Mouse (Mus musculus) right cerebral cortex, postnatal 10 days (tissue): ENCODE results near the gene Fam181b.
A peak's percentile ranks its signal among the peaks of the same experiment; 100 is the strongest.

Source experiments
- DNase-seq, 2 experiments: peaks; one replicate each; pipeline ENCODE4 v3.0.0; 2021; ENCODE audit warnings: low spot score in 2 of 2

Gene Fam181b

DNA sequence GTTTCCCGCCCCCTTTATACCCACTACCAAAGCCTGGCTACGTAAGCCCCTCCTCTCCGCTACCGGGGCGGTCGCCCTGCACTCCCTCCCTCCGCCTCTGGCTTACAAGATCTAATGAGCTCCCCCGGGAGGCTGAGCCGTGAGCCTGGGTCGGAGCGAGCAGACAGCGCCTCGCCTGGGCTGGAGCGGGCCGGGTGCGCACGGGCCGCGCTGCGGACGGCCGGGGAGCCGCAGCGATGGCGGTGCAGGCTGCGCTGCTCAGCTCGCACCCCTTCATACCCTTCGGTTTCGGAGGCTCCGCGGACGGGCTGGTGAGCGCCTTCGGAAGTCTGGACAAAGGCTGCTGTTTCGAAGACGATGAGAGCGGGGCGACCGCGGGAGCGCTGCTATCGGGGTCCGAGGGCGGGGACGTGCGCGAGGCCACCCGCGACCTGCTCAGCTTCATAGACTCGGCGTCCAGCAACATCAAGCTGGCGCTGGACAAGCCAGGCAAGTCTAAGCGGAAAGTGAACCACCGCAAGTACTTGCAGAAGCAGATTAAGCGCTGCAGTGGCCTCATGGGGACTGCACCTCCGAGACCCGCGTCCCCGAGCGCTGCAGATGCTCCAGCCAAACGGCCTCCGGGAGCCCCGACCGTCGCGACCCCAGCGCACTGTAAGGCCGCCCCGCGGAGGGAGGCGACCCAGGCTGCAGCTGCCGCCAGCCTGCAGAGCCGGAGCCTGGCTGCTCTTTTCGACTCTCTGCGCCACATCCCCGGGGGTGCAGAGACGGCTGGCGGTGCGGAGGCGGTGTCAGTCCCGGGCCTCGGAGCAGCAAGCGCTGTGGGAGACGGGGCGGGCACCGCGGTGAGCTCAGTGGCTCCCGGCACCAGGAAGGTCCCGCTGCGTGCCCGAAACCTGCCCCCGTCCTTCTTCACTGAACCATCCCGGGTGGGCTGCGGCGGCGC lies at the start of gene Fam181b:
Gene Fam181b (plus strand): TSS at position 81 of the 946 bp plus-strand sequence.
- peak; percentile 90 to 91 for DNase-seq

DNA sequence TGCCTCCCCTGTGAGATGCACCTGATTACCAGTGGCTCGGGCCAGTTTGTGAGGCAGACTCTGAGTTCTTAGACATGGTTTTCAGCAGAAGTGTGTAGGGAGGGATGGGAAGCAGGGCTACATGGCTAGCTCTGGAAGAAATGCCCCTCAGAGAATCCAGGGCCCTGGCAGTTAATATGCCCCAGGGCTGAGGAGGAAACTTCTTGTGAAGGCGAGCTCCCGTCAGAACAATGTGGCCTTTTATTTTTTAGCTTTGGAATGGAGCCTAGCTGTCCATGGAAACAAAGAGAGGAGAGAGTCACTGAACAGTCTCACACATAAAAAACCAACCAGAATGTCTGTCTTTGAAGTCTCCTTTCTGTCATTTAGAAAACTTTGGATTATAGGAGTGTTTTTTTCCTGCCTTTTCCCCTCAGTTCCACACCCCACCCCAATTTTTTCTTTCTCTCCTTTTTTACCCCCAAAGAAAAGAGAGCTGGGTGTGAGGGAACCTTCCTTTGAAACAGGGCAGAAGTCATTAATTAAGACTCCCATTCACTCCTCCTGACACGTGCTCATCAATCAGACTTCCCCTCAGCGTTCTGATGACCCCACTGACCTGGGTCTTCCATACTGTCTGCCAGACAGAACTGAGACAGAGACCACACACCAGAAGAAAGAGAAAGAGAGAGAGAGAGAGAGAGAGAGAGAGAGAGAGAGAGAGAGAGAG lies 41.7 kb upstream of the Fam181b start:
- DNase-seq = peak; percentile 36 to 41

DNA sequence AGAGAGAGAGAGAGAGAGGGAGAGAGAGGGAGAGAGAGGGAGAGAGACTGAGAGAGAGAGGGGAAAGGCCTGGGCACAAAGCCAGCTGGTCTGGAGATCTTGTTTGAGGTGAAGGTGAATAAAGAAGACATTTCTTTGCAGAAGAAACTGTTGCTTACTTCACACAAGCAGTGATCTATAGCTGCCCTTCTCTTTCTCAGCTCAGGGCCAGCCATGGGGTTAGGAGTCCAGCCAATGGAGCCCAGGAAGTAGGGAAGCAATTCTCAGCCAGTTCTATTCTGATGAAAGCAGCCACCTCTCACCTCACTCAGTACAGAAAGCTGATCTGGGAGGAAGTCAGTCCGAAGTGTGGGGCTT lies 41.2 kb upstream of the Fam181b start:
- peak; percentile 26 to 29 for DNase-seq

DNA sequence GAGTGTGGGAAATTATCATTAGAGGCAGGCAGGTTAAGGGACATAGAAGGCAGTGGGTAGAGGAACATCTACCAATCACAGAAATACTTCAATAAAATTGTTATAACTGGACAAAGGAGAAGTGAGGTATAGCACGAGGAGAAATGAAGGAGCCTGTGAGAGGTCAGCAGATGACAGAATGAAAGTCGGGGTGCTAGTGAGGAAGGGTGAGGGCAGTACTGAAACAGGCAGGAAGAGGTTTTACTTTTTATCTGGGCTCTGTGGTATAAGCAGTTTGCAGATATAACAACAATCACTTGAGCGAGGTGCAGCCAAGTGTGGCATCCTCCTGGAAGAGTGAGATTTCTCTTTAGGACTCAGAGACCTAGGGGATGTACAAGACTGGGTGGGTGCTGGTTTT lies 40.1 kb upstream of the Fam181b start:
- no peak for DNase-seq

DNA sequence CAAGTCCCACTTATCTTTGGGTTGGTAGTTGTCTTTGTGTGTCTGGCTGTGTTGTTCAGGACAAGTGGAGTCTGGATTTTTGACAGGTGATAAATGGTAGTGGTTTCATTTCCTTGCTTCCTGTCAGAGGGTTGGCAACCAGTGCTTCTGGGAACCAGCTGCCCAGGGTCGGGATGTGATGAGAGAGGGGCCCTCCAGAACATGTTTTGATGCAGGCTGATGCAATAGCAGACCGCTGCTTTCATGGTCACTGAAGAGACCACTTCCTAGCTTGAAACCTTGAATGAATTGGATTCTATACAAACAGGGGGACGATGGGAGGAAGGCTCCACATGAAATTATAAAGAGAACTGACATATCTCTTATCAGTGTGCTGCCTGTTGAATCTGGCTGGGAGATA lies 35.3 kb upstream of the Fam181b start:
- DNase-seq = no peak

DNA sequence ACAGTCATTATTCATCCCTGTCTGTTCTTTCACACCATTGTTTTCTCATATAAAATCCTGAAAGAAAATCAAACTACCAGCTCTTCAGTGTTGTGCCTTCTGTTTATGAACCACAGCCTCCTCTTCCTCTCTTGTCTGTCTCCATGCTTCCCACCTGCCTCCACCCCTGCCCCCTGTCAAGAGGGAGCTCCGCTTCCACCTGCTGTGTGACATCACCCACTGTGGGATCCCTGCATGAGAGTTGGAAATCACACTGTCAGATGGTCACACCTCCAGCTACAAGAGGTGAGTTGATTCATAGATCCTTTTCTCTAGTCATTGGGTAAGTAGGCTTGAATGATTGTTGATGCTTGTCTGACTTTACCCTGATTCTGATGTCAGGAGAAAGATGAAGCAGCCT lies 34.9 kb upstream of the Fam181b start:
- no peak for DNase-seq

DNA sequence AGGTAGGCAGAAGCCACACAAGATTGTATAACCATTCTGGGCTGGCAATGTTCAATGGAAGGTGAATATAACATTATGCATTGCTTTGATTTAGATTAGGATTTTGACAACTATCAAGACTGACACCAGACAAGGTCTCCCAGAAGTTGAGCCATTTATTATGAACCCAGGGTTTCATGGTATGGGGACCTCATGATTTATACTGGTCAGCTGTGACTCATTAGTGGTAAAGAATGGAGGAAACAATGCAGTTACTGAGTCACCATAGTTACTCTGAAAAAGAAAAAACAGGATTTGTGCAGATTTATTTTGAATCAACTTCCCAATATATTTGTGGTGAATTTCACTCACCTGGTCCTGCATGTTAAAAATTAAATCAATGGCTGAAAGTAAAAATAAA lies 18.8 kb upstream of the Fam181b start:
- no peak for DNase-seq

DNA sequence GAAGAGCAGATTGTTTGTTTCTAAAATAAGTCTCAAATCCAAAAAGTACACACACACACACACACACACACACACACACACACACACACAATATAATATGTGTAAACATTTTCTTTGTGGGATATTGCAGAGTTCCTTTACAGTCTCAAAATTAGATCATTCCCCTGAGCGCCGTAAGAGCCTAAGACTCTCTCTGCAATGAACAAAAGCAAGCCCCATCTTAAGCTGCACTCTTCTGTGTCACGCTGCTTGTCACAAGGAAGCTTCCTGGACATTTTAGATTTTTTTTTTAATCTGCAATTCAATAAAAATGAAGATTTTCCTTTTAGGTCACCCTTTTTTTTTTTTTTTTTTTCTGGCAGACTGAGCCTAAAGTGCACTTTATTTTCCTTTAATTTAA lies 17.9 kb upstream of the Fam181b start:
- no peak for DNase-seq

DNA sequence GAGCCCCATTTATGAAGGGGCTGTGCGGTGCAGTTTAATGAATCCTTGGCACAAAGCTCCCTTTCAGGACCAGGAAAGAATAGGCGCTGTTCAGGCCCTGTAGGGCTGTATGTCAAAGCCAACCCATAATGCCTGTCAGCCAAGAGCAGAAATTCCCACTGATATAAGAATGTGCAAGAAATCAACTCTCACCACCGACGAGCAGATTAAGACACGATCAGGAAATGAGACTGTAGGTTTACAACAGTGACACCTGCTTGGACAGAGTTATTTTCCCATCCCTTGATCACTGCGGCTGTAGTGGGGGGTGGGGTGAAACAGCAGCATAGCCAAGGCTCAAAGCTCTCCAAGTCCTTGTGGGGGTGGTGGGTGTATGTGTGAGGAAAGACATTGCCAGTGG lies 17.5 kb upstream of the Fam181b start:
- peak; percentile 53 to 56 for DNase-seq

DNA sequence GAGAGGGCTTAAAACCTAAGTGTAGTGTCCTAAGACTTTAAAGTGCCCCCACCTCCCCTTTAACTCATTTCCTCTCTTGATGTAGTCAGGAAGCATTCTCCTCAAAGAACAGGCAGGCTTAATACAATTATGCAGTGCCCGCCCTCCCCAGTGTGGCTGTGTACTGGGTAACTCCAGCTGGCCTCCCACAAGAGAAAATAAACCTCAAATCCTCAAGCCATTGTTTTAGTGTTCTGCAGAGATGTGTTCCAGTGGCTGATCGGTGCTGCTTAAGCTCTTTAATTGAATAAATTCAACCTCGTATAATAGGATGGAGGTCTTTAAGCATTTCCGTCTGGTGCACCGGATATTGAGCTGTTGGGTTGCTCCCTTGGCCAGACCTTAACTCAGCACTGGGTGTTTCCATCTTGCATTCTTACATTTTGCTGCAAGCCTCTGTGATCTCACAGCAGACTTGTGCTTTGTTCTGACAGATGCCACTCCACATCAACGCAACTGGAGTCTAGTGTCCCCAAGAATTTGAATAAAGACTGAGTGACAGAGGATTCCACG lies 12.1 kb upstream of the Fam181b start:
- no peak for DNase-seq

DNA sequence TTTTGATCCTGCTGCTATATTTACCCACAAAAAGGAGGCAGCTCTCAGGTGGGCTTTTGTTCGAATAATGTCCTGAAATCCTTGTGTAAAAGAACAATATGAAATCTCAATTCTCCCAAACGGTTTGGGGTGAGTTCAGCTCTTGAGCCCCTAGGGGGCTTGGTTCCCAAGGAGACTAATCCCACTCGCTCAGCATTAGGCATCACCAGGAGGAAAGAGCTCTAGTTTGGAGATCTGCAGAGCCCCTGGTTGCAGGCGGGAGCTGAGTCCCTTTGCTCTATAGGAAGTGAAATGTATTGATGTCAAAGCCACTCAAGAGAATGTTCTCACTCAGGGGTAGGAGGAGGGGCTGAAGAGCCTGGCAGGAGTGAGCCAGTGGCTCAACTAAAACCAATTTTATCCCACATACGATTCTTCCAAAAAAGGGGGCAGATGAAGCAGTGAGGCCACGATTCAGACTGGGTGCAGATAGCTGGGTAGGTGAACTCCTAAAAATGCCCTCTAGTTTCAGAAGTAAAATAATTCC lies 3.2 kb upstream of the Fam181b start:
- DNase-seq = no peak

DNA sequence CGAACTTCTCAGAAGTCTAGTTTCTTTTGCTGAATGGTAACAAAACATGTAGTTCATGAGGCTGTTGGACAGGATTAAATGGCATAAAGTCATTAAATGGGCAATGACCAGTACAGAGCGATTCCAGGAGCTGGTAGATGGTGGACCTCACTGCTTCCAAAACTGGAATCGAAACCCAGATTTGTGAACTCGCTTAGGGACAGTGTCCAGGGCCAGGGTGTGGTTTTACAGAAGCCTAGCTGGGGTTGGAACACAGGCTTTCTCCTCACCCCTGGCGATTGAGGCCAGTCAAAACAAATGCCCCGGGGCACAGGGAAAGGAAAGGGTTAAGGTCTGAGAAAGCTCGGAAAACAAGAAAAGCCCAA lies 263 bp upstream of the Fam181b start:
- no peak for DNase-seq

DNA sequence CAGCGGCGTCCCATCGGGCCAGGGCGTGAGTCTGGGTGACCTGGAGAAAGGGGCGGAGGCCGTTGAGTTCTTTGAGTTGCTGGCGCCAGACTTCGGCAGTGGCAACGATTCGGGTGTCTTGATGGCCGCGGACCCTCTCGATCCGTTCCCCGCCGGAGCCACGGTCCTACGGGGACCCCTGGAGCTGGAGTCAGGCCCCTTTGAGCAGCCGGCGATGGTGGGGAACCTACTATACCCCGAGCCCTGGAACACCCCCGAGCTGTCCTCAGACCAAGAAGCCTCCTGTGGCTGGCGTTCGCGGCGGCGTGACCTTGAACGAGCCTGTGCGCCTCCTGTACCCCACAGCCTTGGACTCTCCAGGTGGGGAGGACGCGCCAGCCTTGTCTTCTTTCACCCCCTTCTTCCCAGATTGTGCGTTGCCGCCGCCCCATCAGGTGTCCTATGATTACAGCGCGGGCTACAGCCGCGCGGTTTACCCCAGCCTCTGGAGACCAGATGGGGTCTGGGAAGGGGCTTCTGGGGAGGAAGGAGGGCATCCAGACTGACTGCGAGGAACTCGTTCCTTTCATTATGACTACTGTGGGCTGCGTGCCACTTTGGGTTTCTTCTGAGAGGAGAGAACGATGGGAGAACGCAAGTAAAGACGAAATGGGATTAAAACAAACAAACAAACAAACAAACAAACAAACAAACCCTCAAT lies 1.2 kb downstream of the Fam181b start:
- peak in 1 of 2 experiments; percentile 34 for DNase-seq

DNA sequence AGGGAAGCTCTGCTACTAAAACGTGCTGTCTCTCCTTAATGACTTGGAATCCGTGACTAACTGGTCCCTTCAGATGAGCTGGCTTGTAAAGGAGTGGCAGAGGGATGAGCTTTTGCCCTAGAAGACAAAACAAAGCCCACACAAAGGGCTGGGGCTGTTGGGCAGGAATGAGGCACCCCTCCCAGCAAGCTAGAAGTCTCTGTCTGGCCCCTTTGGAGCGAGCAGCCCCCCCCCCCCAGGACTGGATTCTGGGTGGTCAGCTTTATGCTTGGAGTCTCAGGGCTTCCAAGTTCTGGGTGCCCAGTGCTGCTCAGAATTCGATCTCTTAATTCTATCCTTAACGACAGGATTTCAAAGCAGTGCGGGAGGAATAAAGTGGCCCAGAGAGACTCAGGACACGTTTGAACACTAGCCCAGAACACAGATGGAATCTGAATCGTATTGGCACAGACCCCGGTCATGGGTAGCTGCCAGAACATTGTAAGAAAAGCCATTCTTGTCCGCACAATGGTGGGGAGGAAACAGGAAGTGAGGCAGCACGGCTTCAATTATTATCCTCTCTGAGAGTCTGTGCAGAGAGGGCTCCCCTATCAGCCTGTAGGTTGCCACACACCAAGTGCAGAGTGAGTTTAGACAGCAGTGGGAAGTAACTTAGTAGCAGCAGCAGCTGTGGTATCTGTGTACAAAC lies 13.8 kb downstream of the Fam181b start:
- DNase-seq = peak; percentile 90 to 91

DNA sequence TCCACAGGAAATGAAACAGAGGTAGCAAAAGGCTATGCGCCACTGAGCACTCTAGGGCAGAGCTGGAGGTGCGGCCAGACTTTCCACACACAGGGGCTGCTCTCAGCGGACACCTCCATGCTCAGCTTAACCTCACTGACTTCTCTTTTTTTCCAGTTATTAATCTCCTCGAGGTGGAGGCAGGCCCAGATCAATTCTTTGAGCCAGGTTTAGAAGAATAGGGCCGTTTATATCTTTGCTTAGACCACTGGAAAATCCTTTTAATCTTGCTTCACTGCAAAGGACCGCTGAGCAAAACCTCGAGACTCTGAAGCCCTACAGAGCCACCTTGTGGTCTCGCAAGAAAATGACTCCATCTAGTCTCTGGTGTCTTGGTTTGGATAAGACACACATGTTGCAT lies 15.8 kb downstream of the Fam181b start:
- peak; percentile 84 to 85 for DNase-seq

DNA sequence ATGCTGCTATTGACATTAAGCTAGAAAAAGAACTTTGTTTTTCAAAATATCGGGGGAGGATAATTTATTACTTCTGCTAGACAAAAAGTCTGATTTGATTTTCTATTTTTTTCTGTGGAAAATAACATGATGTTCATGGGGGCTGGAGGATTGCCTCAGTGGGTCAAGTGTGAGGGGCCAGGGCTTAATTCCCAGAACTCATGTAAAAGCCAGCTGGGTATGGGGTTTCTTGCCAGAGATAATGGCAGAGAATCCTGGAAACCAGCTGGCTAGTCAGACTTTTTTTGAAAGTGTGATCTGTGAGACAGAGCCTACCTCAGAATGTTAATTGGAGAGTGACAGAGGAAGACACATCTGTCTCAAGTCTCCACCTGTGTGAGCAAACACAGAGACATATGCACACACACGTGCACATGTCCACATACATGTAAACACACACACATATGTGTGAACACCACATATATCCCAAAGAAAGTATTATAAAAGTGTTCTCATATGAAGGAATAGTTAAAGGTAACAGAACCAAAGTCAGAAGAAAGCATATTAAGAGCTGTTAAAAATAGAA lies 25.2 kb downstream of the Fam181b start:
- no peak for DNase-seq

DNA sequence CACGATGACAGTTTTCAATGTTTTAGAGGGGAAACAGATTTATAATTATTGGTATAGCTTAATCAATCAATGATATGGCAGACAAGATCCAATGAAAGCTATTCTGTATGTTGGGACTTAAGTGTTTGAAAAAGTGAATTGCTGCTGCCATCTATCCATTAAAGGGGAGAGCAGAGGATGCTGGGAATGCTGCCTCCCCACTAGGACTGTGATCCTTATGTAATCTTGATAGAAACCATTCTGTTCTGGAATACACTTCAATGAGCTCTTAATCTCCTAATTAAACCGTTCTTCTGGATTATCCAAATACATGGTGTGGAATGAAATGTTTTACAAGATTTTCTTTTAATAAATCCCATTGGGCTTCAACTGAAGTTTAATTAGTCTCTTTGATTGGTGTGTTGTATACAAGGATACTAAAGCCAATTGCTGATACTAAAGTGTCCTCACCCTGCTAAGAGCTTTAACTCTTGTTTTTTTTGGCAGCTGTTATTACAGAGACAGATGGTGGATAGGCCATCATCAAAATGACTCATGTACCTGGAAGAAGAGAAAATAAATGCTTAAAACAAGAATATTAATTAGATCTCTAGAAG lies 30.8 kb downstream of the Fam181b start:
- no peak for DNase-seq

DNA sequence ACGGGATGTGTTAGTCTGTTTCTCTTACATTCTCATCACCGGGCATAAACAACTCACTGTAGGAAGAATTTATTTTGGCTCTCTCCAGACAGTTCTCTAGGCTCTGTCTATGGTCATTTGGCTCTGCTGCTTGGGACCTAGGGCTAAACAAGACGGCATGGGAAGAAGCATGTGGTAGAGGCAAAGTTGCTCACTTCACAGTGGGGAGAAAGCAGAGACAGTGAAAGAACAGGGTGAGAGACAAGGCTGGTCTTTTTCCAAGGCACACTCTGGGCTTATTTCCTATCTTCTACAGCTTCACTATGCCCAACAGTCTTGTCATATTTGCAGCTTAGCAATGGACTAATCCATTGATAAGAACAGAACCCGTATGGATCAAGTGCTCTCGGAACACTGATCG lies 31.4 kb downstream of the Fam181b start:
- no peak for DNase-seq

DNA sequence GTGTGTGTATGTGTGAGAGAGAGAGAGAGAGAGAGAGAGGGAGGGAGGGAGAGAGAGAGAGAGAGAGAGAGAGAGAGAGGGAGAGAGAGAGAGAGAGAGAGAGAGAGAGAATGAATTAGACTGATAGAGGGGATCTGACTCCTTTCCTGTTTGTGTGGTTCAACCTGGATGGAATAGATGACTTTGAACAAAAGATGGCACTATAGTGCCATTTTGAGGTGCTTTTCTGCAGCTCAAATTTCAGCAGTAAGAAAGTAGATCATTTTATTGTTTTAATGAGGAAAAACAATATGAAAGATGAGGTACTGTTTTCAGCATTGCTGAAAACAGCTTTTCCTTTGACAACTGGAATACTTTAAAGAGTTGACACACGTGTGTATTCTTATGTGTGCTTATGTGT lies 37.9 kb downstream of the Fam181b start:
- DNase-seq = no peak

DNA sequence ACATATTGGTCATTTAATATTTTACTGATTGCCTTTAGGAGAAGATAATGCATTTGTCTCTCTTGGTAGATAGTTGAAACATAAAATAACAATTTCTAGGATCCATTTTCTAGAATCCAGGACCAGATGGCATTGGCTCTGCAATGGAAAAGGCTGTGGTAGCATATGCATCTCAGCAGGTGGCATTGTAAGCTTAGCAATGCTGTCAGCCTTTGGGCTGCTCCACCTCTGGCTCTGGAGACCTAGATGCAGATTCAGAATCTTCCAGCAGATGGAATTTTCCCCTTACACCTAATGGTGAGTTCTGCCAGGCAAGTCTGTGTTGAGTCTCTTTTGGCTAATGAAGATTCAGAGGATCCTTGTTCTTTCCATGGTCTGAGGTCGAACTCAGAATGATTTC lies 44.3 kb downstream of the Fam181b start:
- peak; percentile 22 to 30 for DNase-seq
